Mouse (Mus musculus): ENCODE data around the gene Tdrd1.

Tdrd1 gene

GRCm38 (mm10) chr19:56829267-56829666, 3.3 kb downstream of the Tdrd1 start:
- DNase-seq, result no peak

DNA sequence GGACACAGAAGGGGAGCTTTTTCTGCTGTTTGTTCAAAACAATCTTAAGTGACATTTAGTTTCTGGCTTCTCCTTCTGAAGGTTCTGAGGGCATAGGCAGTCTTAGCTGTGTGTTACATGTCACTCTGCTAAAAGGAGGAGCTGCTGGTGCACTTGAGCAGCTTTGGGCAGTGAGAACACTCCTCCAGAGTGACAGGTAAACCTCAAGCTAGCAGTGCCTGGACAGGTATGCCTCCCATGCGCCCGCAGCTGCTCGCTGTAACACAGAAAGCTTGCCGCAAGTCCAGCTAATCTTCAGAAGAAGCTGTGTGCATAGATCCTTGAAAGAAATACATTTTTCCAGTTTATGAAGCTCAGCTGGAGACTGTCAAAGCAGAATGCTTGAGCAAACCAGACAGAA, 4.2 kb downstream of the Tdrd1 start:
- DNase-seq, result no peak

DNA sequence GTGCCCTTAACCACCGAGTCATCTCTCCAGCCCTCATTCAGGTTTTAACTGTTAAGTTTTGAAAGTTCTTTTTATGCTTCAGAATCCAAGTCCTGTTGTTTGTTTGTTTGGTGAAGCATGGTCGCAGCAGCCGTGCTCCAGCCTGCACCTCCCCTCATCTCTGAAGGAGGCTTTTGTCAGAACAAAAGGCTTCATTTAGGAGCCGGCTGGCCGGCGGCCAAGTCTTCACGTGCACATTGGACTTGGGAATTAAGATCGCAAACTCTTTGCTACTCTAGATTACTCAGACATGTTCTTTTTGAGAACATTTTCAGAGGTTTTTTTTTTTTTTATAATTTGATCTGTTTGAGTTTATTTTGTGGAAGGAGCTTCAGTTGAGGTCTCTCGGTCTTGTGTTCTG, 9.3 kb downstream of the Tdrd1 start:
- peak; percentile 44 for DNase-seq

GRCm38 (mm10) chr19:56838942-56839706, 13.1 kb downstream of the Tdrd1 start:
- DNase-seq, result peak; percentile 34

GRCm38 (mm10) chr19:56842974-56843373, 17.0 kb downstream of the Tdrd1 start:
- DNase-seq, result no peak

- no peak for DNase-seq
These were observed 26.6 kb downstream of the Tdrd1 start for GRCm38 (mm10) chr19:56852590-56852989.

DNA sequence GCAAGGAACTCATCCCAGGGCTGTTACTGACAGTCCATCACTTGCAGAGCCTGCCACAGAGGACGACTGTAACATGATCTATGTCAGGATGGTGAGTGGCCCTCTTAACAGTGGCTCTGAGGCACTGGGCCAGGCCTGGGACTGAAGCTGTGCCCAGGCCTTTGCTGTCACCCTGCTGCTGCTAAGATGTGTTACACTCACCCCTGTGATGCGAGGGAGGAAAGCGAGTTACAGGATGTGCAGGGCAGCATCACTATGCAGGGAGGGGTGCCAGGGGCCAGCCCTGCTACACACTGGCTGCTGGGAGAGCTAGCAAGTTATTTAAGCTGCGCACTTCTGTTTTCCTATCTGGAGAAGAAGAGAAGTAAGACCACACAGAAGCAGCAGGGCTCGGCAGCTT, 30.4 kb downstream of the Tdrd1 start:
- DNase-seq, result peak; percentile 26

GRCm38 (mm10) chr19:56867701-56868100, 41.7 kb downstream of the Tdrd1 start:
- no peak for DNase-seq

DNA sequence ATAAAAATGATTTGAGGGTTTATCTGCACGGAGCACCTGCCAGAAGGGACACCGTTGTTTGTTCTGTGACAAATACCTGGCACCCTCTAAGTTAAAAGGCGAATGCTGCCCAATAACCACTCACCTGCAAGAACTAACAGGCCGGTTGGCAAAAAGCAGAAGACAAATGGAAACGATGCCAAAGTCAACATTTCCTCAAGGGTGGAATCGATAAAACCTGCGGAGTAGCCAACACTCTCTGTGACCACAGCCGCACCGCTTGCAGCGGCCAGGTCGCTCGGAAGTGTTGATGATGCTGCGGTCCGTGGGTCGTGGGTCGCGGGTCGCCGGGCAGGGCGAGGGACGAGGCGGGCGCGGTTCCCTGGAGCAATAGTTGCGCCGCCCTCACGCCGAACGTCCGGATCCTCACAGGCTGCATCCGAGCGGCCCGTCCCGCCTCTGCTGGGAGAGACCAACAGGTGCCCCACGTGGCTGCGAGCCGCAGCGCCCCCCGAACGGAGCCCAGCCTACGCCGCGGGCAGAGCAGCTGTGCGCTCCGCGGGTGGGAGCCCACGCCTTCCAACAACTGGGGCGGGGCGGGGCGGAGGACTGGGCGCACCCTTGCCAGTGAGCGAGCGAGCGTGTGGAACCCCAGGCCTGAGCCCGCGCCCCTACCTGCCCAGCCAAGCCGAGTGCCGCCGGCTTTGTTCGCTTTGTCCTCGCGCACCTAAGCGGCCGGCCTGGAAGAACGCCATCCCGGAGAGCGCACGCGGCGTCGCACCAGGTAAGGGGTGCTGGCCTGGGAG, 48.0 kb downstream of the Tdrd1 start, which contains the start of gene Vwa2:
Vwa2 (plus strand) TSS at position 434 of the 785 bp plus-strand sequence.
- DNase-seq, result peak; percentile 62

- peak; percentile 26 for DNase-seq
These were observed 48.7 kb downstream of the Tdrd1 start for GRCm38 (mm10) chr19:56874601-56875315.

- DNase-seq, result no peak
These were observed 51.4 kb downstream of the Tdrd1 start for GRCm38 (mm10) chr19:56877364-56877763.

DNA sequence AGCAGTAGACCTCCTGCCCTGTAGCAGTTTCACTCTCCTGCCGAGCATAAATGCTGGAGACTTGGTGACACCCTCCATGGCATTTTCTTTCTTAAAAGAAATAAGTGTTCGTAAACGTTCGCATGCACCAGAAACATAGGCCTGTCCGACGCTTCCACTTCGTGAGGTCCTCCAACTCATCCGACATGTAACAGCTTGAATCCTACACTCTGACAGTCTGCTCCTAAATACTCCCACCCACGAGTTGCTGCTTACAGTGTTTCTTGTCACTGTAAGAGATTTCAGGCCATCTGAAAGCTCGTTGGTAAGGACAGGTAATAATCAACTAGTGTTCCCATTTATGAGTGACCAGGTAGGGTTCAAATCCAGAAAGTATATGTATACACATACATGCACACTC, 61.9 kb downstream of the Tdrd1 start:
- DNase-seq, result no peak

DNA sequence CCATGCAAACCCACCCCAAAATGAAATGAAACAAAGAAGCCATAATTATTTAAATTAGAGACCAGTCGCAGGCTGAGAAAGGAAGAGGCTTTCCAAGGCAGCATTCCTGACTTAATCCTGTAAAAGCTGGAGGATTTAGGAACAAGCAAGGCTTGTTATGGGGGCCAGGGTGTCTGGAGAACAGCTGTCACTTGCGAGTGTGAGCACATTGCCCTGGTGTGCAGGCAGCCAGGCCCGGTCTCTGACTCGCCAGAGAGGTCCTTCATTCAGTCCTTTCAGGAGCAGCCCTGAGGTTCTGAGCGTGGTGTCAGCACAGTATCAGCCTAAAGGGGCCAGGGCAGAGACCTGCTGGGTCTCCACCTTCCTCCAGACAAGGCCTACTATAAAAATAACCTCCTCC, 62.6 kb downstream of the Tdrd1 start:
- no peak for DNase-seq

GRCm38 (mm10) chr19:56891438-56891837, 65.4 kb downstream of the Tdrd1 start:
- peak; percentile 61 for DNase-seq

GRCm38 (mm10) chr19:56892586-56892985, 66.6 kb downstream of the Tdrd1 start:
- no peak for DNase-seq

GRCm38 (mm10) chr19:56893326-56893725, 67.3 kb downstream of the Tdrd1 start:
- DNase-seq, result no peak

- DNase-seq, result no peak
These were observed 71.6 kb downstream of the Tdrd1 start for GRCm38 (mm10) chr19:56897654-56898053.

- DNase-seq, result no peak
These were observed 78.1 kb downstream of the Tdrd1 start for GRCm38 (mm10) chr19:56904095-56904494.

GRCm38 (mm10) chr19:56905395-56905794, 79.4 kb downstream of the Tdrd1 start:
- no peak for DNase-seq

DNA sequence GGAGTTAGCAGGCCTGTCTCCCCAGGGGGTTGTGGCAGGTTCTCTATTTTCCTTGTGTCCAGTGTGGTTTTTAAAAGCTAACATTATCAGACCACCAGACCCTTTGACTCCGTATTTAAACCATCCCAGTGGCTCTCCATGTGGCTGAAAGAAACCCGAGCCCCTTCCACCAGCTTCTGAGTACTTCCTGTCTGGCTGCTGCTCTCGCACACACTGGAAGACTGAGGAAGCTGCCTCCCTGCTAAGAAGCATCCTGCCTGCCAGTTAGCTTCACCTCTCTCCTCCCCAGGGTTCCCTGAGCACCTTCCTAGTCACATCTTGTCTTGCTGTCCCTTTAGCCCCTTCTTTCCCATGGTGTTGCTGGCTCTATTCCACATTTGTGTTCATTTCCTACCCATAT, 81.8 kb downstream of the Tdrd1 start:
- DNase-seq, result peak; percentile 33

DNA sequence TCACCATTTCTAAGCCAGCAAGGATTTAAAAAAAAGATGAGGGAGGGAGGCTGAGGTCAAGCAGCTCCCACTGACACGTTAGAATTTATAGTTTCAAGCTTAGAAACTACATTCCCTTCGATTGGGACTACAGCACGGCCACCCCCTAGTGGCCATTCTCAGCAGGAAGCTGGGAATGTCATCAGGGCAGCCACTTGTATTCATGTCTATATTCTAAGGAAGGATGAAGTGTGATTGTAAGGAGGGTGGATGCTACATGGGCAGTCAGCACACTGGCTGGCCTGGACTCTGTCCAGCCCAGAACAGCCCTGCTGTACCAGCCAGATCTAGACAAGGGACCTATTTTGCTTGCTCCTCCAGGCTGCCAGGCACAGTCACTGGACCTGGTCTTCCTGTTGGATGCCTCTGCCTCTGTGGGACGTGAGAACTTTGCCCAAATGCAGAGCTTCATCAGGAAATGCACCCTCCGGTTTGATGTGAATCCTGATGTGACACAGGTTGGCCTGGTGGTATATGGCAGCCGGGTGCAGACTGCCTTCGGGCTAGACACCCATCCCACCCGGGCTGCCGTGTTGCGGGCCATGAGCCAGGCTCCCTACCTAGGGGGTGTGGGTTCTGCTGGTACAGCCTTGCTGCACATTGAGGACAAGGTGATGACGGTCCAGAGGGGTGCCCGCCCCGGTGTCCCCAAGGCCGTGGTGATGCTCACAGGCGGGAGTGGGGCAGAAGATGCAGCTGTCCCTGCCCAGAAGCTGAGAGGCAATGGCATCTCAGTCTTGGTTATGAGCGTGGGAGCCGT, 82.7 kb downstream of the Tdrd1 start:
- DNase-seq, result peak; percentile 82

DNA sequence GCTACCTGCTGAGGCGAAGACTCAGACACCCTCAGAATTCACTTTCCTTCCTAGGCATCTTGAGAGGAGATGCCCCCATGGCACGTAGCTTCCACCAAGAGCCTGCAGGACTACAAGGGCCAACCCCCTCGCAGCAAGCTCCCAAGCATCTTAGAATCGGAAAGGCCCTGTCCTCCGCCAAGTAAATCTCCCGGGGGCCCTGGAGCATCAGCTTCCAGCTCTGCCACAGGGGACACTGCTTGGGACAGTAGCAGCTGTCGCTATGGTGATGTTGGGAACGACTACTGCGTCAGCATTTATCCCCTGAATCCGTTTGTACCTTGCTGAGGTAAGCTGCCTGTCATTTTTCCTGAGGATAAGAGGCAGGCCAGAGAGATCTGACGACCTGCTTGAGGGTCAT, 84.6 kb downstream of the Tdrd1 start:
- no peak for DNase-seq

DNA sequence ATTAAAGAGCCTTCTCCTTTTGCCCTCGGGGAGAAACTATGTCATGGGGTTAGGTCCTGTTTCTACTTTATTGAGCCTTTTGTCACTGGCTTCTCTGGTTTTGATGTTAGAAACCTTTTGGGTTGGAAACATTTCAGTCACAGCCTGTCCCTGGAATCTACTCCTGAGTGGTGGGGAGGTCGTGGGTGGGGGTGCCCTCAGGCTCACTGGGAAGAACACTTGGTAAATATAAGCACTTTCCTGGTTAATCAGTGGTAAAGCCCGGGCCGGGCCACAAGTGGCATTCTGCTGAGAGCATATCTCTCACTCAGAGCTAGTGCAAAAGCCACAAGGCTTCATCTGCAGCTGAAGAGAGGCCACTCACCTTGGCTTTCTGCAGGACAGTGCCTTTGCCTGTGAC, 87.8 kb downstream of the Tdrd1 start:
- DNase-seq, result no peak
